Mouse (Mus musculus) layer of hippocampus, adult 9-11 months (tissue): ENCODE measurements around the gene Sgo2a.
A peak's percentile ranks its signal among the peaks of the same experiment; 100 is the strongest.
"Not testable (repeated sequence)": the region's sequence is repeated elsewhere in the genome, so short reads cannot be mapped to it uniquely, and the experiment has no call there.

ENCODE experiments used
- DNase-seq: peaks from one replicate; pipeline ENCODE4 v3.0.0; 2022

Sgo2a gene

DNA sequence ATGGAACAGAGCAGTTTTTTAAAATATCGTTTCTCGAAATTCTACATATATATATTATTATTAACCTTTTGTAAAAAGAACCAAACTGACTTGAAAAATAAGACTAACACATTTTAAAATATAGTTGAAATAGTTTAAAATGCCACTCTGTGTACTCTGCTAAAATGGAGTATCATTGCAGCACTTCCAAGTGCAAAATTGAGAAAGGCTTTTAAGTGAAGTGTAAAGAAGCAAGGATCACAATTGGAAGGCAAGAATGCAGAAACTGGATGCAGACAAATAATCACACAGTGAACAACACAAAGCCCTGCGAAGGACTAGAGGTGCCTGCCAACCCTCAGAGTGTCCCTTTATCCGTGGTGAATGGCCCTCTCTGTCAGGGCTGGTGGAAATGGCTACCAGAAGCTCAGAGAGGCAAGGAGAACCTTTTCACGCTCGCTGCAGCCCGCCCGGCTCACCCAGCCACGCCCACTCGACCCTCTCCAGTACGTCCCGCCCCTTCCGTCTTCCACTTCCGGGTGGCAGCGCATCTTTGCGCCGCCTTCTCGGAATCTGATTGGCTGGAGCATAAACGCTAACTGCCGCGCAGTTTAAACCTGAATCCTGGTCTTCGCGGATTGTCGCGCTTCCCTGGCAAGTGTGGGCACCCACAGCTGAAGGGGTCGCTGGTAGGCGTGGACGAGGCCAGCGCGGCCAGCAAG is at the start of gene Sgo2a:
Gene Sgo2a (plus strand): TSS at position 540 of the 701 bp plus-strand sequence.
- DNase-seq = peak; percentile 90

GRCm38 (mm10) chr1:57947552-57948347 is 48.0 kb upstream of the Sgo2a start:
- no peak for DNase-seq

DNA sequence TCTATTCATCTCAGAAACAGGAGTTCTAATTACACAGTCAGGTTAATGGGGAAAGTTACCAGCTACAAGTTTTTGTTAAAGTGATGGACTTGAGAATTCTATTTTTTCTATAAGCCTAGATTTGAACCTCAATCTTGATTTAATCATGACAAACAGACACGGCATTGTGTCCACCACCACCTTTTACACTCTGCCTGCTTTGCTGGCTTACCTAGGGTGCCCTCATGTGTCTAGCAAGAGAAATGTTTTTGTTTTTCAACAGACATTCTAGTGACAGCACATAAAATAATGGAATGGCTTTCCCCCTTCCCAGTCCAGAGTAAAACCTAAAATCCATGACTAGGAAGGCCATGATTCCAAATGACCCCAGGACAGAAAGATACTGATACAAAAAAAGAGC is 46.6 kb upstream of the Sgo2a start:
- no peak for DNase-seq

GRCm38 (mm10) chr1:57949716-57950115 is 46.1 kb upstream of the Sgo2a start:
- no peak for DNase-seq

- DNase-seq = no peak
Observed at GRCm38 (mm10) chr1:57952509-57952908, 43.3 kb upstream of the Sgo2a start.

GRCm38 (mm10) chr1:57953586-57954375 is 42.0 kb upstream of the Sgo2a start:
- no peak for DNase-seq

DNA sequence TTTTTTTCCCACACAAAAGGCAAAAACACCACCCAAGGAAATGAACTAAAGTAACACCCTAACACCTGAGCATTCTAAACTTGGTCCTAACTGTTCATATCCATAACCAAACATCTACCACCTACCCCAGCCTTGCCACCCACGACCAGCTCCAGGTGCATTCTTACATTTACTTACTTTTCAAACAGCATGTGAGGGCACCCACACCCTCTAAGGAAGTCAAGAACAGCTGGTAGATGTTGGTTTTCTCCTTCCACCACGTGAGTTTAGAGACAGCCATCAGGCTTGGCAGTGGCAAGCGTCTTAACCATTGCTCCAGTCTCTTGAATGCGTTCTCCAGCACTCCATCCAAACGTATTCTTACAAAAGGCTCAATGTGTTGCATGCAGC is 41.4 kb upstream of the Sgo2a start:
- DNase-seq = no peak

- DNase-seq = no peak
Observed at GRCm38 (mm10) chr1:57955774-57956173, 40.0 kb upstream of the Sgo2a start.

DNA sequence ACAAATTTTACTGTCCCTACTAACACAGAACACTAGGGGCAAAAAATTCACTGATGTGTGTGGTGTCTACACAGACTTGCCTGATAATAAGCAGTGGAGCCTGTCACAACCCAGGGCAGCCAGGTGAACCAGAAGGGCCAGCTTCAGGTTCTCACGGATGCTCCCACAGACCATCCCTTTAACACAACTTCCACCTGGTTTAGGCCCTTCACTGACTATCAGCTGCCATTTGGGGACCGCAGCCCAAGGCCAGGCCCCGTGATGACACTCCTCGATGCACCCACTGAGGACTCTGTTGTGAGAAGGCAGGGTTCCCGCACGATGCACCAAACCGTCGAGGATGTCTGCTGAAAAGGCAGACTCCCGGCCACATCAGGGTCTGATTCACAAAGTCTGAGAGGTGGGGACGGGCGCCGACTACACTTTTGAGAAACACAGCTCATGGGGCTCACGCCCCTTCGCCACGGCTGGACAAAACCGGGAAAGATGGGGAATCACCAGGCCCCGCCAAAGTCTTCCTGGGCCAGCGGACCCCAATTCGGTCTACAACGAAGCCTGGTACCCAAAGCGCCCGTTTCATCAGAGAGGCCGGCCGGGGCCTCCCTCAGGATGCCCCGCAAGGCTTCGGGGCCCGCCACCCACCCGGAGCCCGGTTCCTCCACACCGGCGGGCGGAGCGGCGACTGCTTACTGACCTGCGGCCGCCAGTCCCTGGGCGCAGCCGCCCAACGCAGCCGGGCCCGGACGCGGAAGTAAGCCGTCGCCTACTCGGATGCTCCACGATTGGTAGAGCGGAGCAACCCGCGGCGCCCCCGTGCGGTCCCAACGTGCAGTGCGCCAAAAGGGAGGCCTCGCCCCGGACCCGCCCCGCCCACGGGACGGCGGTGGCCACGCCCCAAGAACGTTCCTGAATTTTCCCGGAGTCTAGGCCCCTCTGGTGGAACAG is 26.2 kb upstream of the Sgo2a start:
- DNase-seq = peak; percentile 92

GRCm38 (mm10) chr1:57971588-57971987 is 24.2 kb upstream of the Sgo2a start:
- no peak for DNase-seq

DNA sequence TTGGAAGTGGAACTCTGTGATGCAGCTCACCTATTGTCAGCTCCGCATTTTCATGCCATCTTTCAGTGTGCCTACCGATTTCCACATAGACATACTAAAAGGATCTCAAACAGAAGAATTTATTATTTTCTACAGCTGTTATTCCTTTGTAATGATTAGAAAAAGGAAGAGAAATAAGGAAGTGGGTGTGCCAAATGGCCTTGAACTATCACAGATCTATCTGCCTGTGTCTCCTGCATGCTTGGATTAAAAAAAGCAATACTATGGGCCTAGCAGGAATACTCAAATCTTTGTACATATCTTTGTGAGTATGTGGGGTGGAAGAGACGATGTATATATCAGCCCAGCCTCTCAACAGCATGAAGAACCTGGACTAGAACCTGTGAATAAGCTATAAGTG is 18.9 kb upstream of the Sgo2a start:
- DNase-seq = no peak

- no peak for DNase-seq
Observed at GRCm38 (mm10) chr1:57989052-57989600, 6.6 kb upstream of the Sgo2a start.

GRCm38 (mm10) chr1:57991277-57991676 is 4.5 kb upstream of the Sgo2a start:
- DNase-seq = no peak

DNA sequence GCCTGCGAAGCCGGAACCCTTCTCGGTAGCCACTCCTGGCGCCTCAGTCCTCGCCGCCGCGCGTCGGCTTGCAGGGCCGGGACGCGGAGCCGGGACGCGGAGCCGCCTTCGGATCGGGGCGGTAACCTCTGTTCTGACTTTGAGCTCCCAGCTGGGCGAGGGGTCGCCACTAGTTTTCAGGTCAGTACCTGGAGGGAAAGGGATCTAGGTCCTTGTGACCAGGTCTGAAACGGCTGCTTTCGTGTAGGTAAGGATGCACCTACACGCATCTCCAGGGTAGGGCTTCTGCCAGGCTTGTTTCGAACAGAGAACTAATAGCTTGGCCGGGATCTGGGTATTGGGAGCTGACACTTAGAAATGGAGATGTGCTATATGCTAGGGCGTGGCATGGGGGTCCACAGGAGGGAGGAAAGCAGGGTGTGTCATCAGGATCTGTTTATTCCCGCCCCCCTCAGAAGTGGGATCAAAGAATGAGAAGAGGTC is 403 bp downstream of the Sgo2a start:
- no peak for DNase-seq

- DNase-seq = no peak
Observed at GRCm38 (mm10) chr1:57998146-57998545, 2.4 kb downstream of the Sgo2a start.

DNA sequence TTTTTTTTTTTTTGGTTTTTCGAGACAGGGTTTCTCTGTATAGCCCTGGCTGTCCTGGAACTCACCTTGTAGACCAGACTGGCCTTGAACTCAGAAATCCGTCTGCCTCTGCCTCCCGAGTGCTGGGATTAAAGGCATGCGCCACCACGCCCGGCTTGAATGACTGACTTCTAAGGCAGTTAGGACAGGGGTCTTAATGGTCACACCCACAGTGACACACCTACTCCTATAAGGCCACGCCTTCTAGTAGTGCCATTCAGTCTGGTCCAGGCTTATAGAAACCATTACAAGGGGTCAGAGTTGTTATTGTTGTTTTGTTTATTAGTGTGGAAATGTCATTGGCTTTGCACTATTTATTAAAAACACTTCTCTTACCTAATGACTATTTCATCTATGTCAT is 10.6 kb downstream of the Sgo2a start:
- DNase-seq = not testable (repeated sequence)

- no peak for DNase-seq
Observed at GRCm38 (mm10) chr1:58018856-58019255, 23.1 kb downstream of the Sgo2a start, which contains the start of gene Kctd18. TSS of gene Kctd18 (minus strand) at chr1:58018956.

DNA sequence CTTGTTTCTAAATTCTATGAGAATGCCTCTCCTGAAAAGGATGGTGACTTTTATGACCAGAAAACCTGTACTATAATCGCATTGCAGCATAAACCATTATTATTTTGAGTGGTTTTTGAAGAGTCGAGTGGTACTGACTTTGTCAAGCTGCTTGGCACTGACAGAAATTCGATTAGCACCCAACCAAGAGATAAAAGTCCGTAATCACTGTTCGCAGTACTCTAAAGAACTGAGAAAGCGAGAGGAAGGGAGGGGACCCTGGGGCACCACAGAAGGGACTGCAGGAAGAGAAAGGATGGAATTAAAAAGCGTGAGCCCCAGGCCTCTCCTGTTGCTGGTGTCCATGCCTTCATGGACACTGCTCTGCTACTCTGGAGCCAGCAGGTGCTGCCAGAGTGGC is 31.9 kb downstream of the Sgo2a start:
- no peak for DNase-seq

DNA sequence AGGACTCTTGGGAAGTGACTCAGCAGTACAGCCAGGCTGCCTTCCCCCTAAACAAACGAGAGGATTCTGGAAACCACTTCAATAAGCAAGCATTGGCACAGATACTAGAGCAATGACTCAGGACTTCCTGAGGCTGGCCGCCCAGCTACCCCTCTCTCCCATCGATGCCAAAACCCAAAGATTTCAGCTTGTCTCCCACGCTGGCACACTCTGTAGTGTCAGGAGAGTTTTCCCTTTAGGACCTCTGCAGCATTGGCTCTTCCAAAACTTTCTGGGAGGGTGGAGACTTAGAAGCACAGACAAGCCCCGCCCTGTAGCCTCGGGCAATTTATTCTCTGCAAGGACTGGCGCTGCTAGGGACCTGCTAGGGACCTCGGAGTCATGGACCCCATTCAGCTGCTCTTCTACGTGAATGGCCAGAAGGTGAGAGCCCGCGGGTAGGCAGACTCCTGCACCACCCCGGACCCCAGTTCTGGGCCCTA is 33.9 kb downstream of the Sgo2a start, which contains the start of gene Aox1:
Gene Aox1 (plus strand): TSS at position 296 of the 482 bp plus-strand sequence.
- DNase-seq = peak; percentile 40

GRCm38 (mm10) chr1:58030156-58030871 is 34.5 kb downstream of the Sgo2a start:
- DNase-seq = peak; percentile 69
